Mouse (Mus musculus) heart, embryonic 11.5 days (tissue): ENCODE measurements around the gene Pbx1. TPM values are rescaled to one million over a fixed set of nuclear protein-coding genes. Genes with fewer than 3 reads are reported as not detected.

Source experiments
- ATAC-seq: fragments of 200-750 bp; cut with Nextera tagmentation; replicated peaks from 2 replicates; pipeline ENCODE4 v1.8.0; 2017; ENCODE audit warnings: moderate library complexity; ENCODE audit not compliant: insufficient number of reproducible peaks, low FRiP score, low TSS enrichment
- H3K27ac ChIP-seq: fragments of 300-500 bp; sonication (generic); 2 replicates; pipeline ENCODE4 v1.5.1; 2014; ENCODE audit warnings: mild to moderate bottlenecking, low read depth, low read length
- H3K27me3 ChIP-seq: fragments of 300-500 bp; sonication (generic); 2 replicates; pipeline ENCODE4 v1.6.1; 2014; ENCODE audit warnings: mild to moderate bottlenecking, low read length, mixed read lengths; ENCODE audit not compliant: control insufficient read depth, insufficient read depth
- H3K36me3 ChIP-seq: fragments of 300-500 bp; sonication (generic); 2 replicates; pipeline ENCODE4 v1.6.1; 2014; ENCODE audit warnings: mild to moderate bottlenecking, low read length, moderate library complexity, mixed read lengths; ENCODE audit not compliant: control insufficient read depth, insufficient read depth
- H3K4me1 ChIP-seq: fragments of 300-500 bp; sonication (generic); 2 replicates; pipeline ENCODE4 v1.6.1; 2014; ENCODE audit warnings: low read length; ENCODE audit not compliant: control insufficient read depth, insufficient read depth
- H3K4me2 ChIP-seq: fragments of 300-500 bp; sonication (generic); 2 replicates; pipeline ENCODE4 v1.6.1; 2014; ENCODE audit warnings: mild to moderate bottlenecking, moderate library complexity
- H3K4me3 ChIP-seq: fragments of 300-500 bp; sonication (generic); 2 replicates; pipeline ENCODE4 v1.5.1; 2014; ENCODE audit warnings: low read depth, low read length
- H3K9ac ChIP-seq: fragments of 300-500 bp; sonication (generic); 2 replicates; pipeline ENCODE4 v1.6.1; 2014; ENCODE audit warnings: mild to moderate bottlenecking, low read depth, low read length, moderate library complexity
- H3K9me3 ChIP-seq: fragments of 300-500 bp; sonication (generic); replicated peaks from 2 replicates; pipeline ENCODE4 v1.6.1; 2016; ENCODE audit warnings: low read length; ENCODE audit not compliant: control insufficient read depth
- WGBS: fragments of 180-500 bp; shearing (Covaris S2); extraction: QIAGEN DNeasy Blood & Tissue Kit; methylation state at CpG from one replicate; pipeline ENCODE4 v1.1.7; 2014; ENCODE audit not compliant: insufficient replicate concordance; 5-methylcytosine and 5-hydroxymethylcytosine counted together
- polyA plus RNA-seq: library from polyadenylated mRNA; unstranded; fragments of >200 nt; fragmentation: Nextera tagmentation; extraction: Ambion mirVana; gene quantifications from 2 replicates; pipeline ENCODE4 v1.2.1, GENCODE M21; 2014

The Pbx1 gene
- polyA plus RNA-seq, 1 experiment from 2014 or later = 33.5 TPM

DNA sequence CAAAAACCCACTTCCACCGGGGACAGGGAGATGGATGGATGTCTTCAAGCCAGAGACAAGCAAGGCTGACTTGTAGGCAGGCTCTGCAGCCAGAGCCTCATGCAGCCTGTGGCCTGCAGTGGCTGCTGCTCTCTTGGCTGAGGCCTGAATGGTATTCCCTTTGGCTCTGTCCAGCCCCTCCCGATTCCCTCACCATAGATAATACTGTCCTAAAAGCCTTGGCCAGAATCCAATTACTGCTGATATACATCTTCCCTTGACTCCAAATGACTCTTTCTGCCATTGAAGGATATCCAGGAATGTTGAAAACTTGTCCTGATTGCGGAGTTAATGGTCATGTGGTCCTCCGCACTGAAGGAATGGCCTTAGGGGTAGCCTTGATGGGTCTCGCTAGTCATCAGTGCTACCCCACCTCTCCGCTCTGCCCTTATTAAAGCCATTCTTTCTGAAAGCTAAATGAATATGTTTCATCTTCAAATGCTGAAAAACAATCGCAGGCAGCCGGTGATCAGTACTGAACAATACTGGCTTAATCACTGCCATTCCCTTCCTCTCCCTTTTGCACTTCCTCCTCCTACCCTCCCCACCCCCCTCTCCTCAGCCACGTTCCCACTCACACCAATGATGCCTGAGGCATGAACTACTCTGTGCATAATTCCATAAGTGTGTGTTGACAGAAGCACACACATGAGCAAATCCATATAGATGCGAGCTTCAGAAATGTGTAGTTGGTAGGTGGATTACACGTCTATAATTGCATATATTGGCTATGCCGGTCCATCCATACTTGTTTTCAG lies 166.3 kb downstream of the Pbx1 start:
- WGBS = 74% methylated on average over 12 of the region's 12 CpGs
- H3K9ac ChIP-seq = no peak overlapping the region
- H3K27ac ChIP-seq = no peak overlapping the region; the same call in 1 of the 2 replicates
- H3K9me3 ChIP-seq = no peaks in the 10 kb centered on the region
- ATAC-seq = no peak
- H3K4me3 ChIP-seq = no peak overlapping the region
- H3K4me1 ChIP-seq = peaks cover 27% of the 10 kb centered on the region
- H3K36me3 ChIP-seq = no peaks in the 10 kb centered on the region
- no peaks in the 10 kb centered on the region for H3K27me3 ChIP-seq
- no peak overlapping the region for H3K4me2 ChIP-seq

DNA sequence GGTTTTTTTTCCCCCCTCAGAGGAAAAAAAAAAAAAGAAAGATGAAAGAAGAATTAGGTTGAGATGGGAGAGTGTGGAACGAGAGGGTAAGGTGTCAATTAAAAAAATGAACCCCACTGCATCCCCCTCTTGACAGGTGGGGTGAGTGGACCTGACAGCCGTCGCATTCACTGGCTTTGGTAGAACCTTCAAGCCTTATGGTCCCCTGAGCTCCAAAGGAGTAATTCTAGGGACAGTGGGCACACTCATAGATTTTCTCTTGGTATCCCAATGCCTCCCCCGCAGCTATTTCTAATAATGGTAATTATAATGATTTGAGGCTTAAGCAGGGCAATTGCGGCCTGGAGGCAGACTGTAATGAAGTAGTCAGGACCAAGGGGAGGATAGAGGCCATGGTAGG lies 167.0 kb downstream of the Pbx1 start:
- Histone ChIP-seq H3K27me3 (no peaks in the 10 kb centered on the region), H3K27ac (no peak overlapping the region), H3K4me3 (no peak overlapping the region), H3K9ac (no peak overlapping the region), H3K4me1 (peaks cover 27% of the 10 kb centered on the region), H3K9me3 (no peaks in the 10 kb centered on the region), H3K4me2 (no peak overlapping the region), H3K36me3 (no peaks in the 10 kb centered on the region)
- WGBS = 90% methylated on average over 5 of the region's 5 CpGs
- no peak for ATAC-seq

DNA sequence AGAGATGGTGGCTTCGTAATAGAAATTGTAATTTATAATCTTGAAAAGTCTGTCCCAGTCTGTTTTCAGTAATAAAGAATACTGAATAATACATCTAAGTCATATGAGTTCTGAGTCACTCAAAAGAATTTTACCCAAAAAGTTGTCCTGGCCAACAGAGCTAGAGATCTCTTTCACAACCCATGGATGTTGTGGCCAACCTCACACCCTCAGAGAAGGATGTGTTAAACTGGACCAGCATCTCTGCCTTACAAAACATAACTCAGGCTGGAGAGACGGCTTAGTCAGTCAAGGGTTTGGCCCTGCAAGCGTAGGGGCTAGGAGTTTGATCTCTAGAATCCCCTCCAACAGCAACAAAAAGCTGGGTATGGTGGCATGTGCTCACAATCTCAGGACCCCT lies 171.7 kb downstream of the Pbx1 start:
- no peak for ATAC-seq
- H3K4me3 ChIP-seq = no peak overlapping the region
- no peaks in the 10 kb centered on the region for H3K27me3 ChIP-seq
- no peaks in the 10 kb centered on the region for H3K9me3 ChIP-seq
- H3K4me2 ChIP-seq = no peak overlapping the region
- H3K9ac ChIP-seq = no peak overlapping the region
- no peak overlapping the region for H3K27ac ChIP-seq
- 79% methylated on average over 3 of the region's 3 CpGs for WGBS
- peaks cover 3% of the 10 kb centered on the region; the same call in 1 of the 2 replicates for H3K4me1 ChIP-seq
- H3K36me3 ChIP-seq = no peaks in the 10 kb centered on the region

DNA sequence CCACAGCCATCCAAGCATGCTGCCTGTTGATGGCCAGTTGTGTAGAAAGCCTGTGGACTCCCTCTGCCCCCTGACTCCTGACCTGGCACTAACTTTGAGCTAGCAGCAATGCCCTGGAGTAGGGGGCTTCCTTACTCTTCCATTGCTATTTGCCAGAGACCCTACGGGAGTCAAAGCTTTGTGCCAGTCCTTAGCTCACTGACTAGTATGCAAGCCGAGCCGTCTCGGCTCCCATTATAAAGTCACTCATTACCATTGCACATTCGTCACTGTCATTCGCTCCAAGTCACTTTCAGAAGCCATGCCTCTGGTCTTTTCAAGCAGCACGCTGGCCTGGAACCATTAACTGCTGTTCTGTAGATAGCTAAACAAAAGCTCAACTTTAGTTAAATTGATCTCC lies 173.2 kb downstream of the Pbx1 start:
- H3K9ac ChIP-seq = no peak overlapping the region
- no peaks in the 10 kb centered on the region for H3K27me3 ChIP-seq
- H3K4me2 ChIP-seq = no peak overlapping the region
- 74% methylated on average over 7 of the region's 7 CpGs for WGBS
- H3K4me3 ChIP-seq = no peak overlapping the region
- H3K9me3 ChIP-seq = no peaks in the 10 kb centered on the region
- ATAC-seq = no peak
- H3K27ac ChIP-seq = no peak overlapping the region
- no peaks in the 10 kb centered on the region for H3K36me3 ChIP-seq
- no peaks in the 10 kb centered on the region for H3K4me1 ChIP-seq

DNA sequence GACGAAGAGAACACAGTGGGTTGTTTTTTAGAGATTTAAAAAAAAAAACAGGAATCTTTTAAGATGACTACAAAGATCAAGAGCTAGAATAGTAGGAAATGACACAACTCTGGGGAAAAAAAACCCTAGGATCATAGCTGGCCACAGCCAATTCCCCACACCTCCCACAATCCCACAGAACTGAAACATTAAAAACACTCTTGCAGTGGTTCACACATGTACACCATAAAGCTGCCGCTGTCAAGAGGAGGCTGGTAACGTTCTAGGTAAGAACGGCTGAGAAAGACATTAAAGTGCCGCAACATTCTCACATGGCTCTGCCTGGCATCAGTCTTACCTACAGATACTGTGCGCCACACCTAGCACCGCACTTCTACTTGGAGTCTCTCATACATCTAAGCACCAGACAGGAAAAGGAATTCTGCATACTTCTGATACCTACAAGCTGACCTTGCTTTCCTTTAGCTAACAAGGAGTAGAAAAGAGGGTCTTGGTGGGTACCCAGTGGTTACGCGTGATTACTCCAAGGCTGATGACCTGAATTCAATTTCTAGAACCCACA lies 176.6 kb downstream of the Pbx1 start:
- no peak overlapping the region for H3K27ac ChIP-seq
- H3K4me2 ChIP-seq = no peak overlapping the region
- ATAC-seq = no peak
- H3K9me3 ChIP-seq = no peaks in the 10 kb centered on the region
- H3K27me3 ChIP-seq = no peaks in the 10 kb centered on the region
- no peak overlapping the region for H3K4me3 ChIP-seq
- no peaks in the 10 kb centered on the region for H3K36me3 ChIP-seq
- H3K4me1 ChIP-seq = no peaks in the 10 kb centered on the region
- 93% methylated on average over 9 of the region's 9 CpGs for WGBS
- H3K9ac ChIP-seq = no peak overlapping the region

DNA sequence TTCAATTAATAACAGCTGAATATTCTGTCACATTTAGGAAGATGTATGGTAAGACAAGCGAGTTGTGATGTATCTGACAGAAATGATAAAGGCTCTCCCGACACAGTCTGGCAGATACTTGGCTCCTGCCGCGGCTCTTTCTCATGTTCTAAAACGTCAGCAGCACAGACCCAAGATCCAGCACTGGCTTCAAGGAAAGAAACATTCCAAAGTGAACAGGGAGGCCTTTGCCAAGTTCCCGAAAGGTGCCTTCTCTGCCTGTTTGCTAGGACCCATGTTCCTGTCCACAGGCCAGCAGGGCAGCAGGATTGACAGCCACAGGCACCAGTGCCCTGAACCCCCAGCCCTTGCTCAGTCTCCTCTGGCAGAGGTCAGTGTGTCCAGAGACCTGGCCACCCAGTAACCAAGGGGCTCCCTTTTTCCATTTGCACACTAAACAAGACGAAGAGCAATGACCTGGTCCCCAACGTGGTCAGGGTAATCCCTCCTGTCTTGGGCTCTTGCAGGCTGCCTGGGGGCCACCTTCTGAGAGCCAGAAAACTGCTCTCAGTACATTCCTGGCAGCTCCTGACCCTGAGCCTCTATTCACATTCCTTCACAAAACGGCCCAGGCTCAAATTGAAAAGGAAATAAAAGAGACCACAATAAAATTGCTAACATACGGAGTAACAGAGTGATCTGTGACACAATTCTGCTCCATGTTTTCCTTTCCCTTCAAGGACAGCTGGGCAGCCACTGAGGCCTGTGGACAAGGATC lies 184.9 kb downstream of the Pbx1 start:
- Histone ChIP-seq H3K36me3 (no peaks in the 10 kb centered on the region), H3K4me2 (no peak overlapping the region), H3K9ac (no peak overlapping the region), H3K27me3 (no peaks in the 10 kb centered on the region), H3K27ac (0 out of 2 replicates have a peak overlapping the region, but pooled peaks have one; percentile 0), H3K4me3 (no peak overlapping the region), H3K9me3 (no peaks in the 10 kb centered on the region), H3K4me1 (peaks cover 38% of the 10 kb centered on the region)
- 42% methylated on average over 10 of the region's 10 CpGs for WGBS
- no peak for ATAC-seq

DNA sequence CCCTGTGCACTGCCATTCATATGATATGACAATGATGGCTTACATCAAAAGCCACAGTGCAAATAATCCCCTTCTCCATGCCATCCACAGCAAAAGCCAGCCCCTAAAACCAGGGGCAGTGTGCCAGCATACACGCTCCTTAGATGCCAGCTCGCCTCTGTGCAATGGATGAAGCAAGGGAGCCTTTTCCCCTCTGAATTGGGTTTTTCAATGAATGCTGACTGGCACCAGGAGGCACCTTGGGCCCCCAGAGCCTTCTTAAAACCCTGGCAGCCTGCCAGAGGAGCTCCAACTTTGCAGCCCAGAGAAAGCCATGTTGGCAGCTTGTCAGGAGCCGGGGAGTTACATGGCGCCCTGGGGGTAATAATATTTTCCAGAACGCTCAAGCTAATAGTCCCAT lies 186.5 kb downstream of the Pbx1 start:
- peaks cover 52% of the 10 kb centered on the region for H3K4me1 ChIP-seq
- no peak overlapping the region for H3K27ac ChIP-seq
- H3K9ac ChIP-seq = no peak overlapping the region
- H3K4me2 ChIP-seq = no peak overlapping the region
- no peaks in the 10 kb centered on the region for H3K36me3 ChIP-seq
- H3K4me3 ChIP-seq = no peak overlapping the region
- no peaks in the 10 kb centered on the region for H3K27me3 ChIP-seq
- no peak for ATAC-seq
- WGBS = 69% methylated on average over 5 of the region's 5 CpGs
- H3K9me3 ChIP-seq = no peaks in the 10 kb centered on the region

DNA sequence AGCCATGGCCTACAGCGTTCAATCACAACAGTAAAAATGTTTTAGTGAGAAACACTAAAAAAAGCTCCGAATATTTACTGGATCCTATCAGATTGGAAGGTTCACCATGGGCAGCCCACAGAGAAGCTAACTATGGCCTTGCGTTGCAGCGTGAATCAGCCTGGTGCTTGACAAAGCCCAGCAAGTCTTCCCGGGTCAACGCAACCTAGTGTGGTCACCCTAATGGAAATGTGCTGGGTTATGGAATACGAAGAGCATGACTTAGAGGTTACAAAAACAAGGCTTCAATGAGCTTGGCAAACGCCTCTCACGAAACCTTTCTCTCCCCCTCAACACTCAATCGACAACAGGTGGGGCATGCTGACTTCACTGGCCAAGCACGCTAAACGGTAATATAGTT lies 188.3 kb downstream of the Pbx1 start:
- no peak overlapping the region for H3K4me2 ChIP-seq
- no peaks in the 10 kb centered on the region for H3K36me3 ChIP-seq
- H3K9me3 ChIP-seq = no peaks in the 10 kb centered on the region
- no peak for ATAC-seq
- peaks cover 55% of the 10 kb centered on the region for H3K4me1 ChIP-seq
- no peak overlapping the region for H3K4me3 ChIP-seq
- no peak overlapping the region for H3K9ac ChIP-seq
- WGBS = 76% methylated on average over 12 of the region's 12 CpGs
- no peak overlapping the region for H3K27ac ChIP-seq
- H3K27me3 ChIP-seq = no peaks in the 10 kb centered on the region
